Mouse (Mus musculus) liver, embryonic 16.5 days (tissue): ENCODE results near the gene Xrra1. TPM values are rescaled to one million over a fixed set of nuclear protein-coding genes. Genes with fewer than 3 reads are reported as not detected.
"Not testable (repeated sequence)": the region's sequence is repeated elsewhere in the genome, so short reads cannot be mapped to it uniquely, and the experiment has no call there.

Experiments
- ATAC-seq: fragments of 200-750 bp; cut with Nextera tagmentation; 2 replicates; pipeline ENCODE4 v1.8.0; 2017; ENCODE audit warnings: low read depth, mild to moderate bottlenecking, moderate number of reproducible peaks, moderate library complexity
- H3K27ac ChIP-seq: fragments of 300-500 bp; sonication (generic); 2 replicates; pipeline ENCODE4 v1.5.1; 2014; ENCODE audit warnings: mild to moderate bottlenecking, low read length
- H3K27me3 ChIP-seq: fragments of 300-500 bp; sonication (generic); 2 replicates; pipeline ENCODE4 v1.6.1; 2014; ENCODE audit warnings: low read depth, low read length, mixed read lengths; ENCODE audit not compliant: control insufficient read depth, insufficient read depth
- H3K36me3 ChIP-seq: fragments of 300-500 bp; sonication (generic); 2 replicates; pipeline ENCODE4 v1.6.1; 2014; ENCODE audit warnings: mild to moderate bottlenecking; ENCODE audit not compliant: control insufficient read depth, insufficient read depth
- H3K4me1 ChIP-seq: fragments of 300-500 bp; sonication (generic); 2 replicates; pipeline ENCODE4 v1.6.1; 2014; ENCODE audit warnings: low read depth, low read length, mixed read lengths; ENCODE audit not compliant: control insufficient read depth
- H3K4me2 ChIP-seq: fragments of 300-500 bp; sonication (generic); 2 replicates; pipeline ENCODE4 v1.6.1; 2014; ENCODE audit warnings: low read depth, low read length, mixed read lengths
- H3K4me3 ChIP-seq: fragments of 300-500 bp; sonication (generic); 2 replicates; pipeline ENCODE4 v1.5.1; 2014; ENCODE audit warnings: low read depth, mild to moderate bottlenecking, low read length
- H3K9ac ChIP-seq: fragments of 300-500 bp; sonication (generic); 2 replicates; pipeline ENCODE4 v1.6.1; 2014; ENCODE audit warnings: low read depth, low read length
- H3K9me3 ChIP-seq: fragments of 300-500 bp; sonication (generic); replicated peaks from 2 replicates; pipeline ENCODE4 v1.6.1; 2016; ENCODE audit warnings: low read length; ENCODE audit not compliant: control insufficient read depth
- WGBS: fragments of 180-500 bp; shearing (Covaris S2); extraction: QIAGEN DNeasy Blood & Tissue Kit; methylation state at CpG from one replicate; pipeline ENCODE4 v1.1.7; 2014; ENCODE audit not compliant: insufficient replicate concordance; 5-methylcytosine and 5-hydroxymethylcytosine counted together
- polyA plus RNA-seq: library from polyadenylated mRNA; unstranded; fragments of >200 nt; fragmentation: Nextera tagmentation; extraction: Ambion mirVana; gene quantifications from 2 replicates; pipeline ENCODE4 v1.2.1, GENCODE M21; 2015

Gene Xrra1
- polyA plus RNA-seq, 1 experiment from 2014 or later, result not detected

DNA sequence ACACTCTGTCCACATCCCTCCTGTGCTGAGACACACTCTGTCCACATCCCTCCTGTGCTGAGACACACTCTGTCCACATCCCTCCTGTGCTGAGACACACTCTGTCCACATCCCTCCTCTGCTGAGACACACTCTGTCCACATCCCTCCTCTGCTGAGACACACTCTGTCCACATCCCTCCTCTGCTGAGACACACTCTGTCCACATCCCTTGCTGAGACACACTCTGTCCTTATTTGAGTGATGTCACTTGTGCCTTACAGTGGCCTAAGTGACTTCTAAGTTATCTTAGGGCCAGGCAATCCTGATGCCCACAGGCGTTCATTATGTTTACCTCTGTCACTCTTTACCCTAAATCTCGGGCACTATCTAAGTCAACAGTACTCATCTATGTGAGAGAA is 101.7 kb downstream of the Xrra1 start:
- not testable (repeated sequence) for H3K27me3 ChIP-seq, H3K4me2 ChIP-seq, H3K9me3 ChIP-seq, H3K4me3 ChIP-seq, H3K27ac ChIP-seq, ATAC-seq, H3K36me3 ChIP-seq, H3K9ac ChIP-seq
- WGBS, result 49% methylated on average over 2 of the region's 2 CpGs
- peaks cover 26% of the 10 kb centered on the region for H3K4me1 ChIP-seq

DNA sequence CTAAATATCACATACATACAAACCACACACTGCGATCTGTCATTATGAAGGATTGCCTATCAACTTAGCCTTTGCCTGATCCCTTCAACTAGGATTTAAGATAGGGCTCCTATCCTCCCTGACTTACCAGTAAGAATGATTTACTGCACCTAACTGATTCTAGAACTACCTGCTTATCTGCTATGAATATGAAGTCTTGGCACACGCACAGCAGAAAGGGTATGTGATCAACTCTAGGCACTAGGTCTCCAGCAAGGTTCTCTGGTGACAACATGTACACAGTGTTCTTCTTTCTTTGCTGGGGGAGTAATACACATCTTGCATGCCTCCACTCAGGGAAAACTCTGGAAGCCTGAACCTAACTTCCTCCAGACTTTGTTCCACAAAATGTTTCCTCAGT is 102.6 kb downstream of the Xrra1 start:
- 30% methylated on average over 2 of the region's 2 CpGs for WGBS
- Histone ChIP-seq H3K9ac (no peak overlapping the region), H3K4me3 (no peak overlapping the region), H3K27ac (no peak overlapping the region), H3K4me2 (no peak overlapping the region), H3K27me3 (no peaks in the 10 kb centered on the region), H3K4me1 (peaks cover 32% of the 10 kb centered on the region), H3K36me3 (no peaks in the 10 kb centered on the region), H3K9me3 (no peaks in the 10 kb centered on the region)
- ATAC-seq, result 0 out of 2 replicates have a peak, but pooled peaks have one; percentile 24

DNA sequence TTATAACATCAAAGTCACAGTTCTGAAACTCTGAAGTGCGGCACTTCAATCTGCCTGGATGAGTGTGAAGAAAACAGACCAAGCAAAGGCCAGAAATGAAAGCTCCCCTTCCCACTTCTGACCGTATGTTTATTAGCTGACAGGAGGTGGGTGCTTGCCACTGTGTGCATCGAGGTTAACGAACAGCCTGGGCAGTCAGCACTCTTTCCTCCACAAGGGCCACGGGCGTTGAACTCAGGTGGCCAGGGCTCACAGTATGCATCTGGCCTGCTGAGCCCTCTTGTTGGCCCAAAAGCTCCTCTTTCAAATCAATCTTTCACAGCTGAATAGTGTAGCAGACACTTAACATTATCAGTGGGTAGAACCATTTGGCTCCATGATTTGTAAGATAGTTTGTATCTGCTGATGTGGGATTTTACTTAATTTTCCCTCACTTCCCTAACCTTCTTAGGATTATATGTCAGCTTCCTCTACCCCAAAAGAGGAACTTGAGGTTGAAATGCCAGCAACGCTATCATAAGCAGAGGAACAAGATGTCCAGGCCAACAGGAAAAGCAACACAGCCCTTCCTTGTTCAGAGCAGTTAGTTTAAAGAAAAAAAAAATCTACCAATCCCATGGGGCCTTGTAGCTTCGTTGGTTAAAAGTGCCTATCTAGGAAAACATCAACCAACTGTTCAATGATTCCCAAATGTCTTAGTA is 103.8 kb downstream of the Xrra1 start:
- 25% methylated on average over 8 of the region's 8 CpGs for WGBS
- H3K9ac ChIP-seq, result no peak overlapping the region
- peaks cover 35% of the 10 kb centered on the region for H3K4me1 ChIP-seq
- H3K27ac ChIP-seq, result peak overlapping the region; percentile 71
- no peaks in the 10 kb centered on the region for H3K9me3 ChIP-seq
- H3K4me2 ChIP-seq, result peak overlapping the region; percentile 3
- no peaks in the 10 kb centered on the region for H3K27me3 ChIP-seq
- ATAC-seq, result peak; percentile 39; the same call in 1 of the 2 replicates
- H3K4me3 ChIP-seq, result no peak overlapping the region
- H3K36me3 ChIP-seq, result no peaks in the 10 kb centered on the region

GRCm38 (mm10) chr7:99963237-99963860 is 104.4 kb downstream of the Xrra1 start:
- no peaks in the 10 kb centered on the region for H3K27me3 ChIP-seq
- no peaks in the 10 kb centered on the region for H3K9me3 ChIP-seq
- H3K4me3 ChIP-seq, result no peak overlapping the region
- H3K9ac ChIP-seq, result no peak overlapping the region
- H3K36me3 ChIP-seq, result no peaks in the 10 kb centered on the region
- H3K4me2 ChIP-seq, result no peak overlapping the region; the same call in 1 of the 2 replicates
- peak overlapping the region; percentile 71 for H3K27ac ChIP-seq
- no peak for ATAC-seq
- peaks cover 35% of the 10 kb centered on the region for H3K4me1 ChIP-seq
- whole genome bisulfite sequencing, result 52% methylated on average over 3 of the region's 3 CpGs

GRCm38 (mm10) chr7:99965020-99965841 is 106.3 kb downstream of the Xrra1 start:
- no peaks in the 10 kb centered on the region for H3K27me3 ChIP-seq
- no peaks in the 10 kb centered on the region for H3K36me3 ChIP-seq
- H3K9me3 ChIP-seq, result no peaks in the 10 kb centered on the region
- peaks cover 35% of the 10 kb centered on the region for H3K4me1 ChIP-seq
- WGBS, result 50% methylated on average over 9 of the region's 9 CpGs
- H3K4me3 ChIP-seq, result no peak overlapping the region
- ATAC-seq, result no peak
- no peak overlapping the region for H3K4me2 ChIP-seq
- H3K27ac ChIP-seq, result no peak overlapping the region
- no peak overlapping the region for H3K9ac ChIP-seq

- no peaks in the 10 kb centered on the region for H3K9me3 ChIP-seq
- no peak overlapping the region for H3K4me2 ChIP-seq
- ATAC-seq, result no peak
- 68% methylated on average over 9 of the region's 9 CpGs for WGBS
- H3K4me1 ChIP-seq, result peaks cover 35% of the 10 kb centered on the region
- H3K27ac ChIP-seq, result no peak overlapping the region; the same call in 1 of the 2 replicates
- no peak overlapping the region for H3K9ac ChIP-seq
- no peaks in the 10 kb centered on the region for H3K27me3 ChIP-seq
- H3K36me3 ChIP-seq, result no peaks in the 10 kb centered on the region
- no peak overlapping the region for H3K4me3 ChIP-seq
These were observed 107.2 kb downstream of the Xrra1 start for GRCm38 (mm10) chr7:99966011-99966721.

Other genes with a start within 250 kb of the Xrra1 start
- gene Tpbgl, start 232.0 kb upstream of the Xrra1 start, polyA plus RNA-seq, result 0.39 and 0.47 TPM in 2 replicates
- gene Slco2b1, start 147.8 kb upstream of the Xrra1 start, polyA plus RNA-seq, result 0.53 and 0.58 TPM in 2 replicates
- gene Olfr520, start 128.8 kb upstream of the Xrra1 start, polyA plus RNA-seq, result not detected in 2 replicates
- gene Olfr521, start 95.6 kb upstream of the Xrra1 start, polyA plus RNA-seq, result not detected in 2 replicates
- gene Neu3, start 30.7 kb upstream of the Xrra1 start, polyA plus RNA-seq, result 5.1 and 5.2 TPM in 2 replicates
- 189 and 192 TPM in 2 replicates for gene Spcs2, start 4.3 kb downstream of the Xrra1 start, polyA plus RNA-seq
- 1.4 and 1.5 TPM in 2 replicates for gene Rnf169, start 121.3 kb downstream of the Xrra1 start, polyA plus RNA-seq
- gene Chrdl2, start 147.1 kb downstream of the Xrra1 start, polyA plus RNA-seq, result not detected in 2 replicates